Mouse (Mus musculus) stomach, embryonic 15.5 days (tissue): Measurements from ENCODE around the gene Scn7a. TPM values are rescaled to one million over a fixed set of nuclear protein-coding genes. Genes with fewer than 3 reads are reported as not detected.

Experiments used
- ATAC-seq: fragments of 200-750 bp; cut with Nextera tagmentation; 2 replicates; pipeline ENCODE4 v1.8.0; 2017; ENCODE audit warnings: low read depth, moderate number of reproducible peaks, moderate TSS enrichment; ENCODE audit not compliant: insufficient read depth, low FRiP score
- H3K27ac ChIP-seq: fragments of 300-500 bp; sonication (generic); 2 replicates; pipeline ENCODE4 v1.5.1; 2015; ENCODE audit warnings: mild to moderate bottlenecking, inconsistent platforms
- H3K27me3 ChIP-seq: fragments of 300-500 bp; sonication (generic); replicated peaks from 2 replicates; pipeline ENCODE4 v1.6.1; 2015; ENCODE audit warnings: inconsistent platforms
- H3K36me3 ChIP-seq: fragments of 300-500 bp; sonication (generic); 2 replicates; pipeline ENCODE4 v1.6.1; 2015; ENCODE audit warnings: inconsistent platforms
- H3K4me1 ChIP-seq: fragments of 300-500 bp; sonication (generic); 2 replicates; pipeline ENCODE4 v1.6.1; 2015; ENCODE audit warnings: inconsistent platforms
- H3K4me2 ChIP-seq: fragments of 300-500 bp; sonication (generic); 2 replicates; pipeline ENCODE4 v1.6.1; 2015; ENCODE audit warnings: mild to moderate bottlenecking, inconsistent platforms
- H3K4me3 ChIP-seq: fragments of 300-500 bp; sonication (generic); replicated peaks from 2 replicates; pipeline ENCODE4 v1.5.1; 2015; ENCODE audit warnings: inconsistent platforms
- H3K9ac ChIP-seq: fragments of 300-500 bp; sonication (generic); 2 replicates; pipeline ENCODE4 v1.6.1; 2015; ENCODE audit warnings: inconsistent platforms
- H3K9me3 ChIP-seq: fragments of 300-500 bp; sonication (generic); 2 replicates; pipeline ENCODE4 v1.6.1; 2016; ENCODE audit warnings: inconsistent platforms
- WGBS: fragments of 180-500 bp; shearing (Covaris S2); methylation state at CpG from one replicate; pipeline ENCODE4 v1.1.7; 2015; 5-methylcytosine and 5-hydroxymethylcytosine counted together
- polyA plus RNA-seq: library from polyadenylated mRNA; unstranded; fragments of >200 nt; fragmentation: Nextera tagmentation; extraction: Ambion mirVana; gene quantifications from 2 replicates; pipeline ENCODE4 v1.2.1, GENCODE M21; 2015

Gene Scn7a
- polyA plus RNA-seq, 1 experiment from 2014 or later = 0.31 TPM

GRCm38 (mm10) chr2:66726878-66727584 is 57.7 kb downstream of the Scn7a start:
- Histone ChIP-seq H3K9me3 (no peaks in the 10 kb centered on the region), H3K9ac (no peak overlapping the region), H3K4me1 (no peaks in the 10 kb centered on the region), H3K27ac (no peak overlapping the region), H3K36me3 (no peaks in the 10 kb centered on the region), H3K4me3 (no peak overlapping the region), H3K27me3 (no peaks in the 10 kb centered on the region), H3K4me2 (no peak overlapping the region)
- ATAC-seq = no peak
- 57% methylated on average over 2 of the region's 2 CpGs for WGBS

GRCm38 (mm10) chr2:66712071-66712470 is 72.6 kb downstream of the Scn7a start:
- H3K4me1 ChIP-seq = no peaks in the 10 kb centered on the region
- H3K36me3 ChIP-seq = no peaks in the 10 kb centered on the region
- H3K4me2 ChIP-seq = no peak overlapping the region
- no peaks in the 10 kb centered on the region for H3K27me3 ChIP-seq
- no peak overlapping the region for H3K9ac ChIP-seq
- WGBS = 87% methylated on average over 2 of the region's 2 CpGs
- H3K9me3 ChIP-seq = no peaks in the 10 kb centered on the region
- H3K4me3 ChIP-seq = no peak overlapping the region
- ATAC-seq = no peak
- H3K27ac ChIP-seq = no peak overlapping the region

GRCm38 (mm10) chr2:66692300-66692699 is 92.4 kb downstream of the Scn7a start:
- Histone ChIP-seq H3K36me3 (no peaks in the 10 kb centered on the region), H3K9ac (no peak overlapping the region), H3K4me2 (no peak overlapping the region), H3K9me3 (no peaks in the 10 kb centered on the region), H3K4me3 (no peak overlapping the region), H3K27me3 (no peaks in the 10 kb centered on the region), H3K4me1 (no peaks in the 10 kb centered on the region), H3K27ac (no peak overlapping the region)
- ATAC-seq = no peak
- WGBS = 60% methylated on average over 2 of the region's 2 CpGs

GRCm38 (mm10) chr2:66661988-66662387 is 122.7 kb downstream of the Scn7a start:
- Histone ChIP-seq H3K9ac (no peak overlapping the region), H3K4me2 (no peak overlapping the region), H3K27ac (no peak overlapping the region), H3K36me3 (no peaks in the 10 kb centered on the region), H3K27me3 (no peaks in the 10 kb centered on the region), H3K4me1 (no peaks in the 10 kb centered on the region), H3K9me3 (no peaks in the 10 kb centered on the region), H3K4me3 (no peak overlapping the region)
- 58% methylated on average over 1 of the region's 1 CpGs for WGBS
- no peak for ATAC-seq

- H3K36me3 ChIP-seq = no peaks in the 10 kb centered on the region
- ATAC-seq = no peak
- WGBS = 91% methylated on average over 3 of the region's 3 CpGs
- no peak overlapping the region for H3K4me2 ChIP-seq
- H3K9me3 ChIP-seq = no peaks in the 10 kb centered on the region
- no peaks in the 10 kb centered on the region for H3K4me1 ChIP-seq
- no peak overlapping the region for H3K4me3 ChIP-seq
- H3K9ac ChIP-seq = no peak overlapping the region
- H3K27ac ChIP-seq = no peak overlapping the region
- no peaks in the 10 kb centered on the region for H3K27me3 ChIP-seq
Observed at GRCm38 (mm10) chr2:66656430-66656829, 128.3 kb downstream of the Scn7a start.

- H3K36me3 ChIP-seq = no peaks in the 10 kb centered on the region
- H3K4me1 ChIP-seq = no peaks in the 10 kb centered on the region
- ATAC-seq = peak; percentile 22
- H3K4me2 ChIP-seq = no peak overlapping the region
- no peak overlapping the region for H3K4me3 ChIP-seq
- no peaks in the 10 kb centered on the region for H3K27me3 ChIP-seq
- WGBS = 44% methylated on average over 2 of the region's 2 CpGs
- H3K27ac ChIP-seq = no peak overlapping the region
- no peaks in the 10 kb centered on the region for H3K9me3 ChIP-seq
- H3K9ac ChIP-seq = no peak overlapping the region
Observed at GRCm38 (mm10) chr2:66655431-66655830, 129.3 kb downstream of the Scn7a start.

GRCm38 (mm10) chr2:66644384-66644783 is 140.3 kb downstream of the Scn7a start:
- no peak overlapping the region for H3K27ac ChIP-seq
- H3K4me2 ChIP-seq = no peak overlapping the region
- H3K36me3 ChIP-seq = no peaks in the 10 kb centered on the region
- no peaks in the 10 kb centered on the region for H3K27me3 ChIP-seq
- H3K4me3 ChIP-seq = no peak overlapping the region
- H3K4me1 ChIP-seq = no peaks in the 10 kb centered on the region
- H3K9me3 ChIP-seq = no peaks in the 10 kb centered on the region
- WGBS = 21% methylated on average over 5 of the region's 5 CpGs
- ATAC-seq = no peak
- no peak overlapping the region for H3K9ac ChIP-seq

GRCm38 (mm10) chr2:66634580-66635359 is 149.9 kb downstream of the Scn7a start, which contains the start of gene Scn9a:
Gene Scn9a, minus strand, starts transcription at chr2:66634962.
- Histone ChIP-seq H3K4me3 (peak within 1 kb of the TSS; percentile 18), H3K4me2 (peak within 1 kb of the TSS; percentile 52), H3K9me3 (no peaks in the 10 kb centered on the region), H3K27ac (no peak within 1 kb of the TSS), H3K9ac (no peak within 1 kb of the TSS), H3K27me3 (peaks cover 10% of the 10 kb centered on the region), H3K36me3 (no peaks in the 10 kb centered on the region), H3K4me1 (peaks cover 3% of the 10 kb centered on the region; the same call in 1 of the 2 replicates)
- WGBS = 2% methylated on average over 29 of the region's 29 CpGs
- ATAC-seq = peak; percentile 58; the same call in 1 of the 2 replicates

- Histone ChIP-seq H3K4me1 (peaks cover 3% of the 10 kb centered on the region; the same call in 1 of the 2 replicates), H3K4me2 (no peak overlapping the region), H3K4me3 (no peak overlapping the region), H3K27me3 (peaks cover 10% of the 10 kb centered on the region), H3K9ac (no peak overlapping the region), H3K9me3 (no peaks in the 10 kb centered on the region), H3K27ac (no peak overlapping the region), H3K36me3 (no peaks in the 10 kb centered on the region)
- 29% methylated on average over 5 of the region's 5 CpGs for WGBS
- no peak for ATAC-seq
Observed at GRCm38 (mm10) chr2:66632728-66633127, 152.0 kb downstream of the Scn7a start.

Other genes with a start within 250 kb of the Scn7a start
- gene Scn9a, start 150.0 kb downstream of the Scn7a start, polyA plus RNA-seq = 1.0 and 1.1 TPM in 2 replicates